Mouse (Mus musculus) small intestine, adult 2 months (tissue): ENCODE measurements around the gene Ak4.

Experiments
- CTCF ChIP-seq: fragments of 200-500 bp; IDR thresholded peaks from 2 replicates; pipeline ENCODE4 v1.5.1; 2012; ENCODE audit warnings: low read depth, mild to moderate bottlenecking, control low read depth, inconsistent platforms, low read length, moderate library complexity, mixed read lengths; ENCODE audit not compliant: insufficient replicate concordance, insufficient read length; ENCODE audit errors: extremely low read depth
- POLR2A ChIP-seq: fragments of 200-500 bp; IDR thresholded peaks from 2 replicates; pipeline ENCODE4 v1.6.1; 2012; ENCODE audit warnings: low read depth, mild to moderate bottlenecking, control low read depth, inconsistent platforms, low read length, moderate library complexity

DNA sequence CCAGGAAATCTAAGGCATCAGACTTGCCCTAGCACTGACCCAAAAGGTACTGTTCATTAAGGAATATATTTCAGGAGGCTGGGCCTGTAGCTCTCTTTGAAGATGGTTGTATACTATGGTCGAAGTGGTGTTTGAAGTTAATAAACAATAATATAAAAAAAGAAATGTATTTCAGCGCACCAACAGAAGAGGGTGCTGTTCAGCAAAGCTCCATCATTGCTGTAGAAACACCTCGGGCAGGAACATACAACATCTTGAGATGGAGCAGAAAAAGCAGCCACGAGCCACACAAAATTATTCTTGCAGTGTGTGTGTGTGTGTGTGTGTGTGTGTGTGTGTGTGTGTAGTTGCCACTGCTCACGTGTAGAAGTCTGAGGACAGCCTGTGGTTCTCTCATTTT is 51.5 kb downstream of the Ak4 start:
- no peak for TF ChIP-seq POLR2A
- no peak for TF ChIP-seq CTCF
